Mouse (Mus musculus): ENCODE data around the gene Tuba1b. TPM values are rescaled to one million over a fixed set of nuclear protein-coding genes. Genes with fewer than 3 reads are reported as not detected.
"Not testable (repeated sequence)": the region's sequence is repeated elsewhere in the genome, so short reads cannot be mapped to it uniquely, and the experiment has no call there.

Gene Tuba1b
- polyA plus RNA-seq, 1 experiment from 2014 or later: 1,361 TPM

DNA sequence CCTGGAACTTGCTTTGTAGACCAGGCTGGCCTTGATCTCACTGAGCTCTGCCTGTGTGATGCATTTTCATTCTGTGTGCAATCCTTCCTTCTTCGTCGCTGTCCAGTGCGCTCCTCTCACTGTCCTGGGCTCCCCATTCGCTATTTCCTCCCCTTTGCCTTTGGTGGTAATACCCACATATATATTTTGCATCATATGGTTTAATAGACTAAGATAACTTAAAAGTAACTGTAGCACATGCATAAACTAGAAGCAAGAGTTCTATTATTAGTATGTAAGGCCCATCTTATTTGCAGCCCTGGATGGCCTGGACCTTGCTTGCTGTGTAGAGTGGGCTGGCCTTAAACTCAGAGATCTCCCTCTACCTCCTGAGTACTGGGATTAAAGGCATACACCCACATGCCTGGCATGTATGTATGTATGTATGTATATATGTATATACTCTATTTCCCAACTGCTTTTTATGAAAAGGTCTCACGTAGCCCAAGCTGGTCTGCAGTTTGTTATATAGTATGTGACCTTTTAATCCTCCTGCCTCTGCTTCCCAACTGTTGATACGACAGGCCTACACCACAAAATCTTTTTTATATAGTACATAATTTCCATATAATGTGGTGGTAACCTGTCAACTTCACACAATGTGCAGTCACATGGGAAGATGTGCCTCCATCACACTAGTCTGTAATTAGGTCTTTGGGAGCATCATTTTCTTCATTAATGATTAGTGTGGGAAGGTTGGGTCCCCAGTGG lies 14.7 kb upstream of the Tuba1b start:
- peaks cover 3% of the 10 kb centered on the region; the same call in 1 of the 2 replicates for H3K36me3 ChIP-seq (ENCODE audit: control insufficient read depth, insufficient read depth, low read length)
- WGBS: 36% methylated on average over 6 of the region's 6 CpGs
- peak overlapping the region; percentile 68 for H3K9ac ChIP-seq (ENCODE audit: low read depth, low read length)
- no peak for ATAC-seq
- H3K4me1 ChIP-seq (ENCODE audit: control insufficient read depth, insufficient read depth, low read length): peaks cover 17% of the 10 kb centered on the region
- no peaks in the 10 kb centered on the region for H3K27me3 ChIP-seq (ENCODE audit: control insufficient read depth, insufficient read depth, low read depth, low read length)
- H3K9me3 ChIP-seq (replicated peaks; ENCODE audit: control insufficient read depth, low read length, poor library complexity, severe bottlenecking): no peaks in the 10 kb centered on the region
- H3K4me3 ChIP-seq (ENCODE audit: low read depth, low read length): peak overlapping the region; percentile 49
- H3K4me2 ChIP-seq (ENCODE audit: low read length): peak overlapping the region; percentile 99
- H3K27ac ChIP-seq (ENCODE audit: low read length): peak overlapping the region; percentile 66

DNA sequence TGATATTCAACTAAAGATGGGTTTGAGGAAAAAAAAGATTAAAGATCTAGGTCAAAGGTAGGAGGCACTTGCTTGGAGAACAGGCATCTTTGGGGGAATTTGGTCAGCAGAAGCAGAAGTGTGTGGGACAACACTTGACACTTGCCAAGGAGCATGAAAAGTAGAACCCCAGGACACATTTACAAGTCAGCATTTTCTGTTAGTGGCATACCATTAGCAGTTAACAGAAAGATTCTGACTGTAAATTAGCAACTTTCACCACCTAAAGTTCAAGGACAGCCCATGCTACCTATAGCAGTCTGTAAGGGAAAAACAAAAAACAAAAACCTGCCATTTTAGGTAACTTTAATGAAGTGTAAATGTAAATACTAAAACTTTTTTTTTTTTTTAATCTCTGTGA lies 14.0 kb upstream of the Tuba1b start:
- ATAC-seq: no peak
- H3K9me3 ChIP-seq (replicated peaks; ENCODE audit: control insufficient read depth, low read length, poor library complexity, severe bottlenecking): no peaks in the 10 kb centered on the region
- H3K4me1 ChIP-seq (ENCODE audit: control insufficient read depth, insufficient read depth, low read length): peaks cover 17% of the 10 kb centered on the region
- H3K4me2 ChIP-seq (ENCODE audit: low read length): peak overlapping the region; percentile 99
- no peaks in the 10 kb centered on the region for H3K27me3 ChIP-seq (ENCODE audit: control insufficient read depth, insufficient read depth, low read depth, low read length)
- H3K27ac ChIP-seq (ENCODE audit: low read length): peak overlapping the region; percentile 60
- H3K36me3 ChIP-seq (ENCODE audit: control insufficient read depth, insufficient read depth, low read length): peaks cover 3% of the 10 kb centered on the region; the same call in 1 of the 2 replicates
- H3K4me3 ChIP-seq (ENCODE audit: low read depth, low read length): peak overlapping the region; percentile 49
- H3K9ac ChIP-seq (ENCODE audit: low read depth, low read length): peak overlapping the region; percentile 68; the same call in 1 of the 2 replicates

DNA sequence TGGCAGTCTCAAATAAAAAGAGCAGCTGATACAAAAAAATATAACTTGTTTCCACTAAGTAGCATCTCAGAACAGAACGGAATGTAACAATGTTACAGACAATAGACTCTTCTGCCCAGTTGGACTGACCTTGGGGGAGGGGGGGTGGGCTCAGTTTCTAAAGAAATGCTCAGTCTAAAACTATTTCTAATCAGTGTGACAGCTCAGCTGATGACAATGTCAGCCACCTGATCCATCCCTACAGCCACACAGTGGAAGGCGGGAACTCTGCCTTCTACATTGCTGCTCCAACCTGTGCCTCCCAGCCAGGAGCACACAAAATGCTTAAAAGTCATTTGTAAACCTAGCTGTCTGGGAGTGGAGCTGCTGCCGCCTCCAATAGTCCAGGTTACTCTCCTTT lies 13.5 kb upstream of the Tuba1b start:
- Histone ChIP-seq H3K4me1 (ENCODE audit: control insufficient read depth, insufficient read depth, low read length) (peaks cover 17% of the 10 kb centered on the region), H3K9me3 (replicated peaks; ENCODE audit: control insufficient read depth, low read length, poor library complexity, severe bottlenecking) (no peaks in the 10 kb centered on the region), H3K27ac (ENCODE audit: low read length) (peak overlapping the region; percentile 60), H3K27me3 (ENCODE audit: control insufficient read depth, insufficient read depth, low read depth, low read length) (no peaks in the 10 kb centered on the region), H3K4me3 (ENCODE audit: low read depth, low read length) (peak overlapping the region; percentile 26), H3K9ac (ENCODE audit: low read depth, low read length) (peak overlapping the region; percentile 68), H3K36me3 (ENCODE audit: control insufficient read depth, insufficient read depth, low read length) (peaks cover 3% of the 10 kb centered on the region; the same call in 1 of the 2 replicates), H3K4me2 (ENCODE audit: low read length) (peak overlapping the region; percentile 99)
- 20% methylated on average over 3 of the region's 3 CpGs for WGBS
- ATAC-seq: no peak

DNA sequence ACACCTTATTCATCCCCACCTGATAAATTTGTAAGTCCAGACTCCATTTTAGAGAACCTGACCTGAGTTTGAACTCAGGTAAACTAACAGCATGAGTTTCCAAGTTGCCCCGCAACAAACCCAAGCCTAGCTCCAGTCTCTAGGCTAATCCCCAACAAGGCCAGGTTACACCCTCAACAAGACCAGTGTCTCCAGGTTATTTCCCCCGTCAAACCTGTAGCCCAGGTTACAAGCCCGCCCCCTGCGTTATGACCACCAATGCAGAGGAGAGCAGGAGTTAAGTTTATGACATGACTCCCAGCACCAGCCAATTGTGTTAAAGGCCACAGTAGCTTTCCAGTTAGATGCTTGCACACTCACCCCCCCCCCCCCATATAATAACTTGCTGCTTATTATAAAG lies 8.8 kb upstream of the Tuba1b start:
- H3K27ac ChIP-seq (ENCODE audit: low read length): no peak overlapping the region
- ATAC-seq: no peak
- H3K27me3 ChIP-seq (ENCODE audit: control insufficient read depth, insufficient read depth, low read depth, low read length): no peaks in the 10 kb centered on the region
- WGBS: 83% methylated on average over 4 of the region's 4 CpGs
- no peaks in the 10 kb centered on the region for H3K9me3 ChIP-seq (replicated peaks; ENCODE audit: control insufficient read depth, low read length, poor library complexity, severe bottlenecking)
- no peaks in the 10 kb centered on the region for H3K36me3 ChIP-seq (ENCODE audit: control insufficient read depth, insufficient read depth, low read length)
- H3K4me1 ChIP-seq (ENCODE audit: control insufficient read depth, insufficient read depth, low read length): peaks cover 12% of the 10 kb centered on the region
- no peak overlapping the region for H3K9ac ChIP-seq (ENCODE audit: low read depth, low read length)
- H3K4me2 ChIP-seq (ENCODE audit: low read length): no peak overlapping the region
- H3K4me3 ChIP-seq (ENCODE audit: low read depth, low read length): no peak overlapping the region

DNA sequence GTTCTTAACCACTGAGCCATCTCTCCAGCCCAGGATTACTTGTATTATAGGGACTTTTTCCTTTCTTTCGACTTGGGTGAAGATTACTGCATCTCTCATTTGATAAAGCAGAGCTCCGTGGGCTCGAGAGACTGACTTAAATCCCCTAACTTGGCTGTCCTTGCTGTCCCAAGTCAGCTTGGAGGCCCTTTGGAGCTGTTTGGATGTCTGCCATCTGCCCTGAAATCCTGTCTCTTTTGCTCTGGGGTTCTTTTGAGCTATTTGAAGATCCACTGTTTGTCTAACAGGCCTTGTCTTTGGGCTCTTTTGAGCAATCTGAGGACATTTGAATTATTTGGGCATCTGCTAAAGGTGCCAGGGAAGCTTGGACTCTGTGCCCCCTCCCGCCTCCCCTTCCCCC lies 7.7 kb upstream of the Tuba1b start:
- no peak overlapping the region for H3K4me3 ChIP-seq (ENCODE audit: low read depth, low read length)
- no peak overlapping the region for H3K27ac ChIP-seq (ENCODE audit: low read length)
- H3K4me2 ChIP-seq (ENCODE audit: low read length): no peak overlapping the region
- ATAC-seq: no peak
- H3K9me3 ChIP-seq (replicated peaks; ENCODE audit: control insufficient read depth, low read length, poor library complexity, severe bottlenecking): no peaks in the 10 kb centered on the region
- no peaks in the 10 kb centered on the region for H3K36me3 ChIP-seq (ENCODE audit: control insufficient read depth, insufficient read depth, low read length)
- H3K27me3 ChIP-seq (ENCODE audit: control insufficient read depth, insufficient read depth, low read depth, low read length): no peaks in the 10 kb centered on the region
- 70% methylated on average over 4 of the region's 4 CpGs for WGBS
- H3K9ac ChIP-seq (ENCODE audit: low read depth, low read length): no peak overlapping the region
- H3K4me1 ChIP-seq (ENCODE audit: control insufficient read depth, insufficient read depth, low read length): peaks cover 2% of the 10 kb centered on the region

DNA sequence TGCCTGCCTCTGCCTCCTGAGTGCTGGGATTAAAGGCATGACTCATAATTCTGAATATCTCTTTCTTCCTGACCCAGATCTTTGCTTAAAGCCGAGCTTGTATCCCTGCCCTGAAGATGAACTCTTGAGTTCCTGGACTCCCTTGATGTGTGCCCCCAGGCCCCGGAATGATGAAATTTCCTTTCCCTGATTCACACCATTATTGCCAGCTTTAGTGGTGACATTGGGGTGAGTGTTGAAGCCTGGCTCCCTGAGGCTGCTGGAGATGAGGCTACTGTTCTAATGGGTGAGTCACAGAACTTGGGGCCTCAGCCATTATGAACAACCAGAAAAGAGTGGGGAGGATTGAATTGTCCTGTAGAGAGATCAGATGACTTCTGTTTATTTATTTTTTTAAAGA lies 7.2 kb upstream of the Tuba1b start:
- no peak overlapping the region for H3K27ac ChIP-seq (ENCODE audit: low read length)
- no peaks in the 10 kb centered on the region for H3K36me3 ChIP-seq (ENCODE audit: control insufficient read depth, insufficient read depth, low read length)
- no peaks in the 10 kb centered on the region for H3K9me3 ChIP-seq (replicated peaks; ENCODE audit: control insufficient read depth, low read length, poor library complexity, severe bottlenecking)
- H3K4me2 ChIP-seq (ENCODE audit: low read length): no peak overlapping the region
- no peak overlapping the region for H3K9ac ChIP-seq (ENCODE audit: low read depth, low read length)
- H3K27me3 ChIP-seq (ENCODE audit: control insufficient read depth, insufficient read depth, low read depth, low read length): no peaks in the 10 kb centered on the region
- no peak for ATAC-seq
- no peak overlapping the region for H3K4me3 ChIP-seq (ENCODE audit: low read depth, low read length)
- 88% methylated on average over 2 of the region's 2 CpGs for WGBS
- H3K4me1 ChIP-seq (ENCODE audit: control insufficient read depth, insufficient read depth, low read length): no peaks in the 10 kb centered on the region

DNA sequence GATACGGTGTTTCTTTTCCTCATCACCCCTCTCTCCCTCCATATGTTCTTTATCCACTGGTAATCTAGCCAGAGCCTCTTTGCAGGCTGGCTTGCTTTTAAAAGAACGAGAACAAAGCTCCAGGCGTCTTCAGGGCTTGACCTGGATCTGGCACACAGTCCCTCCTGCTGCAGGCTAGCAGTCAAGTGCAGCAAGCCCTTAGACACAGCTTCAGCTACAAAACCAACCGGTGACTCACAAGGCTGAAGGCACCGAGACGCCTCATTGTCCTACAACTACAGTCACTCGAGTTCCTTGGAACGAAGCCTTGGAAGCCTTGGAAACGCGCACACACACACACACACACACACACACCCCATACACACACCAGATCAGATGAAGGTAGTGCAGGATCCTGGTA lies 6.5 kb upstream of the Tuba1b start:
- Histone ChIP-seq H3K4me2 (ENCODE audit: low read length) (no peak overlapping the region), H3K9me3 (replicated peaks; ENCODE audit: control insufficient read depth, low read length, poor library complexity, severe bottlenecking) (no peaks in the 10 kb centered on the region), H3K4me1 (ENCODE audit: control insufficient read depth, insufficient read depth, low read length) (peaks cover 1% of the 10 kb centered on the region), H3K27ac (ENCODE audit: low read length) (no peak overlapping the region), H3K4me3 (ENCODE audit: low read depth, low read length) (no peak overlapping the region), H3K36me3 (ENCODE audit: control insufficient read depth, insufficient read depth, low read length) (no peaks in the 10 kb centered on the region), H3K9ac (ENCODE audit: low read depth, low read length) (no peak overlapping the region), H3K27me3 (ENCODE audit: control insufficient read depth, insufficient read depth, low read depth, low read length) (no peaks in the 10 kb centered on the region)
- no peak for ATAC-seq
- WGBS: 47% methylated on average over 10 of the region's 10 CpGs

DNA sequence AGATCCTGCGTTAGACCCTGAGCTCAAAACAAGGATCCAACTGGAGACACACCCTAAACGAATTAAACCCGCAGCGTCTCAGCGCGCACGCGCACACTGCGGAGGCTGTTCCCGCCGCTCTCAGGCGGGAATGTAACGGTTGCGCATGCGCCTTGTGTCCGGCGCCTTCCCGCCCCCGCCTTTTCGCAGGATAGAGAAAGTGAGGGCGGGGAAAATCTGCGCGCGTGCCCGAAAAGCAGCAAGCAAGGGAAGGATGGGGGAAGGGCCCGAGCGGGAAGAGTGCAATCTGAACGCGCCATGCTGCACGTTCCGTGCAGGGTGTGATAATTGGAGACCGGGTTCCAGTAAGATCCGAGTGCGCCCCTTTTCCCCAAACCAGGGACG lies 540 bp downstream of the Tuba1b start:
- Histone ChIP-seq H3K9ac (ENCODE audit: low read depth, low read length) (peak overlapping the region; percentile 93), H3K4me2 (ENCODE audit: low read length) (peak overlapping the region; percentile 98), H3K36me3 (ENCODE audit: control insufficient read depth, insufficient read depth, low read length) (peaks cover 8% of the 10 kb centered on the region; the same call in 1 of the 2 replicates), H3K27ac (ENCODE audit: low read length) (peak overlapping the region; percentile 99), H3K4me1 (ENCODE audit: control insufficient read depth, insufficient read depth, low read length) (peaks cover 24% of the 10 kb centered on the region), H3K4me3 (ENCODE audit: low read depth, low read length) (peak overlapping the region; percentile 79), H3K9me3 (replicated peaks; ENCODE audit: control insufficient read depth, low read length, poor library complexity, severe bottlenecking) (no peaks in the 10 kb centered on the region), H3K27me3 (ENCODE audit: control insufficient read depth, insufficient read depth, low read depth, low read length) (no peaks in the 10 kb centered on the region)
- peak; percentile 84 for ATAC-seq
- WGBS: under 1% methylated on average over 35 of the region's 35 CpGs

DNA sequence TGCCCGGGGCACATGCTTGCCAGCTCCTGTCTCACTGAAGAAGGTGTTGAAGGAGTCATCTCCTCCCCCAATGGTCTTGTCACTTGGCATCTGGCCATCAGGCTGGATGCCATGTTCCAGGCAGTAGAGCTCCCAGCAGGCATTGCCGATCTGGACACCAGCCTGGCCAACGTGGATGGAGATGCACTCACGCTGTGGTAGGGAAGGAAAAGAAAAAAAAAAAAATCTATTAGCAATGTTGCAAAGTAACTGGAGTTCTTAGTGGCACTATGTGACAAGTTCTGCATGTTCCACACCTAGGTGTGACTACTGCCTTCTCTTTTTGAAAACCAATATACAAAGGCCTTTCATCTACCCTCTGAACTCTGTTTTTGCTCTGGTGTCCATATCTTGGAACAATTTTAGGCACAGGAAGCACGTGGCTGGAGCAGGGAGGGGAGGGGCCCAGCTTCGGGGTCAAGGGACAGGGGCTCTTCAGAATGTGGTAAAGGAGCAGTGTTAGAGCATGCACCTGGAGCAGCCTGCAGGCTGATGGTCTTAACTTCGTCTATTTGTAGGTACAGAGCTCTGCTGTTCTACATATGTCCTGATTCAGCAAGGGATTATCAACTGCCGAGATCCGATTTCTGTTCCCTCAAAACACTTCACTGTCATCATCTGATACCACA lies 1.2 kb downstream of the Tuba1b start:
- WGBS: 8% methylated on average over 8 of the region's 9 CpGs
- ATAC-seq: peak; percentile 33; the same call in 1 of the 2 replicates
- not testable (repeated sequence) for H3K36me3 ChIP-seq (ENCODE audit: control insufficient read depth, insufficient read depth, low read length); H3K9me3 ChIP-seq (replicated peaks; ENCODE audit: control insufficient read depth, low read length, poor library complexity, severe bottlenecking); H3K27me3 ChIP-seq (ENCODE audit: control insufficient read depth, insufficient read depth, low read depth, low read length)
- Histone ChIP-seq H3K4me2 (ENCODE audit: low read length) (peak overlapping the region; percentile 98), H3K9ac (ENCODE audit: low read depth, low read length) (peak overlapping the region; percentile 93), H3K27ac (ENCODE audit: low read length) (peak overlapping the region; percentile 99), H3K4me1 (ENCODE audit: control insufficient read depth, insufficient read depth, low read length) (peaks cover 29% of the 10 kb centered on the region), H3K4me3 (ENCODE audit: low read depth, low read length) (peak overlapping the region; percentile 79)
